Mouse (Mus musculus): ENCODE data around the gene Ccl1.
A peak's percentile ranks its signal among the peaks of the same experiment; 100 is the strongest.

Ccl1 gene

DNA sequence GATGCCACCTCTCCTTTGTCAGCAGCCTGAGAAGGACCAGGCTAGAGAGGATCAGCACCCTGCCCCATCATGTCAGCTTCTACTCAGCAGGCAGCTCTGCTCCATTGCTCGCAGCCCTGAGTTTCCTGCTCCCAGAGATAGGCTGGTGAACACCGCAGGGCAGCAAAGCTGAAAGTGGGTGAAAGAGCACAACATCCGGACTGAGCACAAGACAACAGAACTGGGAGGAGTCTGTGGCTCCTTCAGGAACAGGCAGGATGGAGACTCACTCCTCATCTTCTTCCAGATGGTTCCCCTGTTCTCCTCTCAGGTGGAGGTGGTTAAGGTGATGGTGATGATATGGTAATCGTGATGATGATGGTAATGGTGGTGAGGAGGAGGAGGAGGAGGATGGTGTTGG lies at the start of gene Ccl1:
Gene Ccl1, minus strand, starts transcription at position 101 of the 400 bp plus-strand sequence.
- no peak for DNase-seq

DNA sequence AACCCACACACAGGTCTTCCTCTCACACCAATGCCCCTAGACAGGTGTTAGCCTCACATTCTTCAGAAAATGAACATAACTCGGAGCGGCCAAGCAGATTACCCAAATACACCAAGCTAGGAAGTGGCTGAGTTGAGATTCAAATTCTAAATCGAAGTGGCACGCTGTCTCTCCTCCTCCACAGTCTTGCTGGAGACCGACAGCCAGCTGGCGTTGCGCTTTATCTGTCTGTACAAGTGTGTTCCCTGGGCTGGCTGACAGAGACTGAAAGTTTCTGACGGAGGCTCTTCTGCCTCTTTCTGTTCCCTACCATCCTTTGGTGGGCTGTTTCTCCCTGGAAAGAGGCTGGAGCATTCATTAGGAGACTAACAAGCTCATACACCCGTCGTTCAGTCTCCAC lies 45.5 kb upstream of the Ccl1 start:
- DNase-seq, result no peak

DNA sequence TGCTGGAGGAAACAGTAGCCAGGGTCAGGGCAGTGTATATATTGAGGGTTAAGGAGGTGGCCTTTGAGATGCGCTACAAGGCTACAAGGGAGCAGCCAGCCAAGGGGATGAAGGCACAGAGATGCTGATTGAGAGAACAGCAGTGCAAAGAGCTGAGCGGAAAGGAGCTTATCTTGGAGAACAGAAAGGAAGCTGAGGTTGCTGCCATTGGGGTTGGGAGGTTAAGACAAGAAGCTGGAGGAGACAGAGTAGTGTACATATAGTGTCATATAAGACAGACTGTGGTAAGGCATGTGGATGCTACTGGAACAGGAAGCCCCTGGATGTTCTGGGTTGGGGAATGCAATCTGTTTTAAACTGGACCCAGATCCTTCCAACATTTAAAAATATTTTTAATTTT lies 35.4 kb upstream of the Ccl1 start:
- no peak for DNase-seq

DNA sequence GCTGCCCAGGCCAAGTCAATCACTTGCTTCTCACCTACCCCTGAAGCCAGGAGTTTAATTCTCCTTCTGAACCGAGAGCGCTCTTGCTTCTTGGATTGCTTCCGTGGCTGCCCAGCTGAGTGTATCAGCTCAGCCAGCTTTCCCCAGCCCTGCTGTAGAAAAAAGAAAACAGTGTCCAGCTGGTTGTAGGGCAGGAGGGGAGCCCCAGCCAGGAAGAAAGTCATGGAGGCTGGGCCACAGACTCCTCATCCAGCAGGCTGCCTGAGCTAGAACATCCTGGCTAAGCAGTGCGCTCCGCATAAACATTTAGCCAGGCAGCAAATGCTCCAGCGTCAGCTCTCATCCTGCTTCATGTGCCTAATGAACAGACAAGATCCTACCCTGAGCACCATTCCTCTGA lies 34.9 kb upstream of the Ccl1 start:
- DNase-seq, result no peak

DNA sequence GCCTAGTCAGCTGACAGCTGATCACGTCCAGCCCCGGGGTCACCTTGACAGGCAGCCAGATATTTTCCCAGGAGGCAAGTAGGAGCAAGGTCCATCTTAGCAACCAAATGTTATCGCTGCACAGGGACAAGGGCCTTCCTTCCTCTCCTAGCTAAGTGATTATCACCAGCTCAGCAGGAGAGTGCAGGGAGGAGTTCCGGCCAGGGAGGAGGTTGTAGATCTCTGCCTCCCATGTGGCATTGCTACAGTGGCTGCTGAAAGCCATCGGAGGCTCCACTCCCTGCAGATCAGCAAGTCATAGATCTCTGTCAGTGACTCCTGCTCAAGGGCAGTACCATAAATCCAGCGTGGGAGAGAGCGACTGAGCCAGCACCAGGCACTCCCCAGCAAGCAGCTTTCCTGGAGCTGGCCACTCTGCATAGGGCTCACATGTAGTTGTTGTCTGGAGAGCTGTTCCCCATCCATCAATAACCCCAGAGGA lies 34.5 kb upstream of the Ccl1 start:
- no peak for DNase-seq

DNA sequence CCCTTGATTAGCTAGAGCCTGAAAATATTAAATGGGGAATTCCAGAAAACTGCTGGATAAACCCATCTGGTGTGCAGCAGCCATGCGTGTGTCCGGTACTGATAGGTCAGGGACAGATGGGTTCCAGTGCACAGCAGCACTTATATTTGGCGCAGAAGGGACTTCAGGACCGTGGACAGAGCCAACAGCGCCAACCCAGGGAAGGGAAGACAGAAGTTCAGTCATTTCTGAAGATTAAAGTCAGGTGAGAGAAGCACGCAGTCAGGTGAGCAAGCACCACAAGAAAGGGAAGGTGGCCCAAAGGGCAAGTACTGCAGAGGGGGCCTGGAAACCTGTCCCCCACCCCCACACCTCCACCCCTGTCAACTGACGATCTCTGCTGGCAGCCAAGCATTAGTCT lies 7.7 kb upstream of the Ccl1 start:
- DNase-seq, result no peak

DNA sequence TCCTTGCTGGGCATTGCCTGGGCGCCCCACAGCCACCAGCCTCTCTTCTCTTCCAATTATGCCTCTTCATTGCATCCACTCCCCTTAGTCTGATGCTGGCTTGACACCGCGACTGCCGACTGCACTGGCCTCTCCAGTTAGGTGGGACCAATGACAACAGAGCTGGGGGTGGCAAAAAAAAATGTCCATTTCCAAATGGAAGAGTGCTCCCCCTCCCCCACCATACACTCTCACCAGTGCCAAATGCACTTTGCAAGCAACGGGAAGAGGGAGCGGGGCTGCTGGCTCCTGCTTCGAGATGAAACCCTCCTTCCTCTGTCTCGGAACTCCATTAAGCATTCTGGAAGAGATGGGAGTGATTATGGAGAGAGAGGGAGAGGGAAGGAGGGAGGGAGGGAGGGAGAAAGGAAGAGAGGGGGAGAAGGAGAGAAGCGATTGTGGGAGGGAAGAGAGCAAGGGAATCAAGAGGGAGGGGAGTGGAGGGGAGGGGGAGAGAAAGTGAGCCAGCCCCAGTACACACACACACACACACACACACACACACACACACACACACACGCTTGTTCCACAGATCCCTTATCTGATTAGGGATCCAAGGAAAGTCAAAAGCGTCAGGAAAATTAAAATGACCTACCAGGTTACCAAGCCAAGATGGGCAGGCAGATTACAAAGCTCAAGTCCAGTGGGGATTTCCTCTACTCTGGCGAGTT lies 5.0 kb upstream of the Ccl1 start:
- no peak for DNase-seq

DNA sequence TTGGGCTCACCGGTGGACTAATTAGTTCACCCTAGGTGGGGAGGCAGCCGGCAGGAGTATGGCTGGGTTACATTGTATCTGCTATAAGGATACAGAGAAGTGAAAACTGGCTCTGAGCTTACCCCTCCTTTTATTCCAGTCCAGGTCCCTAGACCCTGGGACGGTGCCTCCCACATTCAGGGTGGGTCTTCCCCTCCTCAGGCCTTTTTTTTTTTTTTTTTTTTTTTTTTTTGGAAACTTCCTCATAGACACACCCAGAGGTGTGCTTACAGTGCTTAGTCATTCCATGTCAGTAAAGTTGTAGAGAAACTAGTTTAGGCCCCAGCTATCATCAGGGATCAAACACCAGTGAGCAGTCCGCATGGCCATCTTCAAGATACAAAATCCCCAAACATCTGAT lies 7.6 kb downstream of the Ccl1 start:
- DNase-seq, result no peak

DNA sequence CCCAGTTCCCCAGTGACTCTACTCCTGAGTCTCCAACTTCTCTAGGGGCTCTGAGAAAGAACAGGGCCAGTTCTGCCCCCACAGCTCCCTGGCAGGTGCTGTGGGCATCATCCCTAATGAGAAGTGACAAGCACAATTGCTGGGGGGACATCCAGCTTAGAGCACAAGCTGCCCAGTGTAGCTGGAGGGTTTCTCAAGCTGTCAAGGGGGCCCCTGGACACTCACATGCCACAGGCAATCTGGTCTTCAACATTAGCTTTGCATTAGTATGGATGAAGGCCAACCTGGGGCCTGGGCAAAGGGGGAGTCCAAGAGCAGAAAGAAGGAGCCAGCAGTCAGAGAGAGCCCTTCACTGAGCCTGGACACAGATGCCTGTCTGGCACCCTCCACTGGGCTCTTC lies 14.6 kb downstream of the Ccl1 start:
- no peak for DNase-seq

DNA sequence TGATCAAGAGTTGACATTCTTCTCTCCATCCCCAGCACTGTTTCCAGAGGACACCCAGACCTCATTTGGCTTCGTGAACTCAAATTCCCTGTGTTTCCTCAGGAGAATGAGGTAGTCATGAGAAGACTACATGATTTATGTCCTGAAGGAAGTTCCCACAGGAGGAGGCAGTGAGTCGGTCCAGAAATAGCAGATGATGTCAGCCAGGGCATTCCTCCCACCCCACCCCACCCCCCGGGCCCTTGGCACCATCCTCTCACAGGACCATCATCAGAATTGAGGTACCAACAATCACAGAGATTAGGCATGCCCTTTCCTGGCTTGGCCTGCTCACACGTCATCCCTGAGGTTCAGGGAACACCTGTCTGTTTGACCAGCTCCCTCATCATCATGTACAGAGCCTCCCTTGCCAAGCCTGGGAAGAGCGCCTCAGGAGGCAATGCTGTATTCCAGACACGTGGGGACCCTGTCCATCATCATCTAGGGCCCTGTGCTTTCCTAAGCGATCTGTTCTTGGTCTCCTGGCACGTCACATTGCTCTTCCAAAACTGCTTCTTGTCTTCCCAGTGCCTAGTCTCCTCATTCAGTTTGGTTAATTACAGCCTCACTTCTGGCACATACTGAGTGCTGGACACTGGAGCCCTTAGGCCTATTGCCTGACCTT lies 31.2 kb downstream of the Ccl1 start:
- DNase-seq, result no peak

DNA sequence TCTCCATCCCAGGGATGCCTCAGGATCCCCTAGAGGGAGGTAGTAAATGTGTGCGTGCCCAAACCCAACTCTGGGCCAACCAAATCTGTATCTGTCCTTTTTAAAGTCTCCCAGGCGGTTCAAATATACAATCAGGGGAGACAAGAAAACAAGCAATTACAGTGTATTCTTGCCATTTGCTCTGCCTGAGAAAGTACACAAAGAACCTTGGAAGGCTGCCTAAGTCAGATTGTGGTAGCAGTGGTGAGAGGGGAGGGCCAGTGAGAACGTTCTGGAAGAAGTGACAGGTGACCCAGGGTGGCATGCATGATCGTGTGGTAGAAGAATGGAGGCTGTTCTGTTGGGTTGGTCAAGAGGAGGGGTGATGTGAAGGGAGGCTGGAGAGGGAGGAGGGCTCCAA lies 46.4 kb downstream of the Ccl1 start:
- DNase-seq, result no peak

DNA sequence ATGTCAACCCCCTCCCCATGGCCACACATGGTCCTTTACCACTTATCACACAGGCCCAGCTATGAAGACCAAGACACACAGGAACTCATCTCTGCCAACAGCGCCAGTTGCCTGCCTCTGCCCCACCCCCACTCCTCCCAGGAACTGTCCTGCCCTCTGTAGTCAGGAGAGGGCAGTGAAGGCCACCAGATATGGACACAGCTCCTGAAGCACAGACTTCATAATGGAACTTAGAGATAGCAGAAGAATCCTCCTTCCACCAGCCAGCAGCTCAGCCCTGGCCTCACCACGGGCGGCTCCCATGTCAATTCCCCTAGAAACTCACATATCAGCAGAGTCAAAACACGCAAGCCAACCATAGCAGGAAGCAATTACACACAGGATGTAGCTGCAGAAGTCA lies 49.9 kb downstream of the Ccl1 start:
- DNase-seq, result no peak

DNA sequence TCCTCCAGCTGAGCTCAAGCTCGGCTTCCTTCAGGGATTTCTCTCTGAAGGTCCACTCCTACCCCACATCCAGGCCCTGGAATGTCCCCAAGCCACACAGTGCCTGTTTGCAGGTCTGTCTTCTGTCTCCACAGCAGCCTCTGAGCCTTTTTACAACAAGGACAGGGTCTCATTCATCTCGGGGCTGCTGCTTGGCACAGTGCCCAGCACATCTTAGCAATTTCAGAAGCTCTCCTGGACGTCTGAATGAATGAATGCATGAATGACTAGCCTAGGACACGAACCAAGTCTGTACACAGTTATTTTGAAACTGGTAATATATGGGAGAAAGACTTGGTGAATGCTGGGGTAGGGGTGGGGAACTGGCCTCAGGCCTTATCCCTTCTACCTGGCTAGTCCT lies 52.1 kb downstream of the Ccl1 start:
- no peak for DNase-seq

DNA sequence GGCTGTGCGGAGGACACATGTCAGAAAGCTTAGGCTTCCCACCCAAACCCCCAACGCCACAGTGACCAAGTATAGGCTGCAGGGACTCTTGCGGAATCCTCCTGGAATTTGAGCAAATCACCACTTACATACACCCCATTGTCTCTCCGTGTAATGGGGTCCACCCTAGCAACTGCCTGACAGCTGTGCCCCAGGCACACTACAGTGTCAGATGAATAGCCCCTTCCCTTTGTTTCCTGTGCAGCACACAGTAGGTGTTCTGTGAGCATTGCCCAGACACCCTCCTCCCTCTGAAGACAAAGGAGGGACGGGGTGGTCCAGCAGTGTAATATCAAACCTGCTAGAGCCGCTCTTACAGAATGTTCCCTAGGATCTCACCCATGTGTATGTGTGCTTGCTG lies 54.2 kb downstream of the Ccl1 start:
- no peak for DNase-seq

DNA sequence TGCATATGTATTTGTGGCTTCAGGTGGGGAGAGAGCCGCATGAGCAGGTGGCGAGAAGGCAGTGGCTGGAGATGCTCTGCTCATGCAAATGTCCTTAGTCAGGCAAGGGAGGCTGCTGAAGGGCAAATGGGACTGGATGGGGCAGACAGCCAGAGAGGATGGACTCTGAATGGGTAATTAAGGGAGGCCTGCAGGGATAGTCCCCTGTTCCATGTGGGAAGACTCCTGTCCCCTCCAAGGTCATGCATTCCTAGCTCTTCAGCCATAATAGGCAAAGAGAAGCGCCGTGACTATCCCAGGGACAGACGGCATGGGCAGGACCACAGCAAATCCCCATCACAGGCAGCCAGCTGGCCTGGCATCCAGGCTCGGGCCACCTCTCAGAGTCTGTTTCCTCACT lies 55.5 kb downstream of the Ccl1 start:
- no peak for DNase-seq

DNA sequence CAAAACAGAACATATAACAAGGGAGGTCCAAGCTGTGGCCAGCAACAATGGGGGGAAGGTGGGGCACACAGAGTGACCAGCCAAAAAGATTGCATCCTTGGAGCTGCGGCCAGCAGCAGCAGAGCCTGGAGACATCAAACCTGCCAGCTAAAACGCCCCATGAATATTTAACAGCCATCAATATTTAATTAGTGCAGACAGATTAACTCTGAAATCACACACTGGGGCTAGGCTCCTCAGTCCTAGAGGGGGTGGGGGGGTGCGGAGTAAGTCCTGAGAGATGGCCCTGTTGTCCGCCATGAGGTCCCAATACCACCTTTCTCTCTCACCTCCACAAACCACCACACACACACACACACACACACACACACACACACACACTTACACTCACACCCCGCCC lies 68.1 kb downstream of the Ccl1 start:
- DNase-seq, result no peak

DNA sequence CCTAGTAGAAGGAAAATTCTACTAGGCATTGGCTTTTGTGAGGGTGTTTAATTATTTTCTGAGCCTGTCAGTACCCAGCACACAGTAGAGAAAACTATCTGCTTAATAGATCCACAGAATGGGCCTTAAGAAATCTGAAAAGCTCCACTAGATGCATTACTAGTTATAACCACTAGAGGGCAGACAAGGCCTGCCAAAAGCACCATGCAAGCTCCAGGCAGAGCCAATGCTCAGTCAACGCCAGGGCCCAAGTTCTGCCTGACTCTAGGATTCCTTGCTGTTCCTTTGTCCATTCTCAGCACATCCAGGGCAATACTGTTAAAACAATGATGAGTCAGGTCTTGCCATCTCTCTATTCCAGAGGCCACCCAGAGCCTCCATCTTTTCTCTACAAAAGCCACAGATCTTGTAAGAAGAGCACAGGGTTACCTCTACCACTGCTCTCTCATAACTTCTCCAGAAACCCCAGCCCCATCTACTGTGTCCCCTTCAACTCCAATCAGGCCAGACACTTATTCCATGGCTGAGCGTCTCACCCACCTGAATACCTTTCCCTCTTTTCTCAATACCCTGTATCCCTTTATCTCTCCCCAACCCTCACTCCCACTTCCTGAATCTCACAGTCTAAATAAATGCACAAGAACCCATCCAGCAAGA lies 69.8 kb downstream of the Ccl1 start:
- DNase-seq, result no peak

DNA sequence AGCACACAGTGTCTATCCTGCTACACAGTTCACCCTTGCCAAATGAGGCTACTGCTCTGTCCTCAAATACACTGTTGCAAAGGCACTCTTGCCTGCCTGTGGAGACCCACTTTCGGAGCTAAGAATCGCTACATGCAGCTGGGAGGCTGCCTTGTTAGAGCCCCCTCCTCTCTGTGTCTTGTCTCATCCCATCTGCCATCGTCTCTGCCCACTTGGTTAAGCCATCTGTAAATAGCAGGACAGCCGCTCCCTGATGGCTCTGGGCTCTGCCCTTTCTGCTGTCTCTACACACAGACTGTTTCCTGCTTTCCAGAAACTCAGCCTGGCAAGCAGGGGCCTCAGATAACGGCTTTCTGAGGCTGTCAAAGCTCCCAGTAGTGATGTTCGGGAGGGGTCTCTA lies 71.5 kb downstream of the Ccl1 start:
- no peak for DNase-seq

DNA sequence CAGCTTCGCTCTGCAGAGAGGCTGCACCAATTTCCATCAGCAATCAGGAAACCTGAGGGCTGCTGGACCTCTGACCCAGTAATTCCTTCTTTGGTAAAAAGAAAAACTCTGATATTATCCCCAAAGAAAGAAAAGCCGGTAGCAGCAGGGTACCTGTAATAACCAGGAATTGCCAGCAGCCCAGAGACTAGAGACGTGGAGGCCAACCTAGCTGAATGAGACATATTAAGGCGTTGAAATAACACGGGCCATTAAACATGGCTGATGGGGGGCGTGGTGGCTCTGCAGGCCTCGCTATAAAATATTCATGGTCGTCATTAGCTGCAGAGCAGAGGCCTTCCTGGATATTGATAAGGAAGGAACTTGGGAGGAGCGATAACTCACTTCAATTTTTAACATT lies 78.5 kb downstream of the Ccl1 start:
- no peak for DNase-seq

DNA sequence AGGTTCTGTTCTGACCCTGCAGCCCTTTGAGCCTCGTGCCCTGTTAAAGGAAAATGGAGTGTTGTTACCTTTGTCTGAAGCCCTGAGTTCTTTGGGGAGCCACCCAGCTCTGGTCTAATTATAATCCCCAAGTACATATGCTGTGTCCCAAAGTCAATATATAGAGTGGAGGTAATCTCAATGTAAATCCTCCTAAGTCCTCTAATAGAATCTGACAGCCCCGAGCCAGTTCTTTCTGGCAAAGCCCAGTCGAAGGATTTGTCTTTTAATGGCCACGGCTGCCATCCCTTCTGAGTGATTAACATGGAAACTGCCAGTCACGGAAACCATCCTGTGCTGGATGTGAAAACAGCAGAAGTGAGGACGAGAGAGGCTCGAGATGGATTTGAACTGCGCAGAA lies 79.6 kb downstream of the Ccl1 start:
- no peak for DNase-seq

DNA sequence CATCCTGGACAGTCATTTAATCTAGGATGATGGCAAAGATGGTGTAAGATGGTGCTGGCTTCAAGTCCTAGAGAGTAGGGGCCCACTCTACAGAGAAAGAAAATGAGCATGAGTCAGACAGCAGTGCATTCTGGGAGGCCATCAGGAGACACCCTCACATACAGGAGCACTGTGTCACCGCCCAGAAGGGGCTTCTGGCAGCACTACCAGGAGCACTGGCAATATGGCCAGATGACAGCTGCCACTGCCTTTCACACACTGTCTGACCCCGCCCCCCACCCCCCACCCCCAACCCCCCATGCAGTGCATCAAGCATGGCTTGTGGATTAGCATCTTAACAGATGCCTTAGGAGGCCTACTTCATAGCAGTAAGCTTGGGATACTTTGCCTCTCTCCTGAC lies 89.0 kb downstream of the Ccl1 start:
- no peak for DNase-seq

DNA sequence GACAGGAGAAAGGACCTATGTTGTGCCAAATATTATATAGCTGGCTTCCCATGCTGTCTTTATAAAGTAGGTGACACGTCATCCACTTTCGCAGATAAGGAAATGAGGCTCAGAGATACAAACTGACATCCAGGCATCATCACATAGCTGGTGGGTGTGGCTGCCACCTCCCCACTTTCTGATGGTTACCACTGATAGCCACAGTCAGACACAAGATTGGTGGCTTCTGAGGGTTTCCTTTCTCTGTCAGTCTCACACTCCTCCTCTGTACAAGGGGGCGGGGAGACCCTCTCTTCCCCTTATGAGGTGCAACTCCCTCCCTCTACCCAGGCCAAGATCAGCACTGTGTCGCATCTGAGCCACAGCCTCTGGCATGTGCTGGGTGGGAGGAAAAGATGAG lies 91.1 kb downstream of the Ccl1 start:
- DNase-seq, result peak in 1 of 2 experiments; percentile 23

DNA sequence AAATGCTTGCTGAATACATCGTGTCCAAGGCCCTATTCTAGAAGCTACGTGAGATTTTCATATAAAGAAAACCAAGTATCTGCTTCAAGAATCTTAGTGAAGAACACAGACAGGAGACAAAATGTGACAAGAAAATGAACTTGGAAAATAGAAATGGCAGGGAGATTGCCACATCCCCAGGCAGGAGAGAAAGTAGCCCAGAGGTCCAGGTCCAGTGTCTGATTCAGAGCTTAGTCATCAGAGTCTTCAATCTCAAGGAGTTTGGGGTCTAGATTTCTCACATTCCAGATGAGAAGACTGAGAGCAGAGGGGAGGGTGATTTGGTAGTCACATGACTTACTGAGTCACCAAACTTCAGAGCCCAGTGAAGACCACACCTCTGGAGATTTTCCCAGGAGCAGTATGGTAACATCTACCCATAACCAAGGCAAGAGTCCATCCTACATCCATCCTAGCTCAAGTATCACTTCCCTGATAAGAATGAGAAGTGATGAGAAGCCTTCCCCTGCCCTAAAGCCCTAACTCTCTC lies 98.5 kb downstream of the Ccl1 start:
- no peak for DNase-seq

DNA sequence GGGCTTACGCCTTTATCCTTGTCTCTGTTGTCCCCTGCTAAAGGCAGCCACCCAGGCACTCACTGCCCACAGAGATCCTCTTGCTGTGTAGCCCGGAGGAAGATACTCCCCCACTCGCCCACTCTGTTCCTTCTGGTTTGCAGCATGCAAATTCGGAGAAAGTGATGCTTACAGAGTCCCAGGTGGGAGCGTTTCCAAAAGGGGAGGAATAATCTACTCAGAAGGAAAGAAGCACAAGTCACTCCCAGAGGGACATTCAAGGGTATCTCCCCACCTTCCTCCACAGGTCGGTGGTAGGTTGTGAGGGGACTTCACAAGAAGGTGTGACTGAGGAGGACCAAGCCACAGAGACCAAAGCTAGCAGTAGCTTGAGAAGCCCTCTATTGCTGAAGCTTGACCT lies 100.3 kb downstream of the Ccl1 start:
- no peak for DNase-seq
